Mouse (Mus musculus): ENCODE results near the gene Ppid.

DNA sequence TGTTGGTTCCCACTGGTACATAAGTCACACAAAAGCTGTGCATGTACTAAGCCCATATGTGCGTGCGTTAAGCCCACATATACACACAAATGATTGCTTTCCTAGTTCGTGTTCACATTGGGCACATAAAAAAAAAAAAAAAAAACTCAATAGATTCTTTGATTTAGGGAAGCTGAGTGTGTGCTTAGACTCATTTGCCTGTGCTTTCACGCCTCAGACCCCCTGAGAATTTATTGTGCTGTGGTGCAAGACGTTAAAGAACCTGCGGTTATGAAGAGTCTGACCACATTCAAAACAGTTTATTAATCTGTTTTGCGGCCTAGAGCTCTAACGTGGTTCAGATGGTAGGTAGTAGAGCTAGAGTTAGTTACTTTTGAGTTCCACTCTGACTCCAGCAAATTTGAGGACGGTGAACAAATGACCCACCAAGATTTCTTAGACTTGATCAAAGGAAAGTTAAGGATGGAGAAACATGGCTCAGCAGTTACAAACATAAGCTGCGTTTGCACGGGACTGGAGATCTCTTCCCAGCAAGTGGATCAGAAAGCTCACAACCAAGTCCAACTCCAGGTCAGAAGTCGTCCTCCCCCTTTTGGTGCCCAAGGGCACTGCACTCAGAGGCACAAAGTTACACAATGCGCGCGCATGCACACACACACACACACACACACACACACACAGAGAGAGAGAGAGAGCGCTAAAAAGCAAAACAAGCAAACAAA is 22.4 kb upstream of the Ppid start:
- no peak for TF ChIP-seq TAL1 (conservative IDR thresholded peaks at IDR 0.05; ENCODE audit: low read depth, low read length)
- TF ChIP-seq CTCF (IDR thresholded peaks at IDR 0.05; ENCODE audit: low read depth, low read length), result no peak
- no peak for TF ChIP-seq GATA1 (IDR thresholded peaks at IDR 0.05; ENCODE audit: borderline replicate concordance, low read length)
- no peak for TF ChIP-seq POLR2AphosphoS5 (IDR thresholded peaks at IDR 0.05; ENCODE audit: insufficient replicate concordance, low read depth, low read length)
